Mouse (Mus musculus): ENCODE measurements around the gene Kcnf1. TPM values are rescaled to one million over a fixed set of nuclear protein-coding genes. Genes with fewer than 3 reads are reported as not detected.

Kcnf1 gene
- 0.21 and 0.41 TPM in 2 replicates for polyA plus RNA-seq (2014; fragmentation: Nextera tagmentation; extraction: Ambion mirVana)

- peaks cover 5% of the 10 kb centered on the region for H3K4me1 ChIP-seq (ENCODE audit: control insufficient read depth, insufficient read depth, low read length)
- ATAC-seq (ENCODE audit: insufficient number of reproducible peaks, low FRiP score, low TSS enrichment, low read depth) (peak; percentile 61; the same call in 1 of the 2 replicates), DNase-seq (ENCODE audit: low spot score) (no peak)
- H3K9ac ChIP-seq (ENCODE audit: low read length): peak within 1 kb of the TSS; percentile 59
- H3K4me3 ChIP-seq (ENCODE audit: low read depth, low read length): peak within 1 kb of the TSS; percentile 50
- peaks cover 21% of the 10 kb centered on the region for H3K27me3 ChIP-seq (ENCODE audit: control insufficient read depth, insufficient read depth, low read length)
- peak within 1 kb of the TSS; percentile 98 for H3K4me2 ChIP-seq (ENCODE audit: low read depth, severe bottlenecking)
- no peaks in the 10 kb centered on the region for H3K36me3 ChIP-seq (ENCODE audit: control insufficient read depth, insufficient read depth, low read length)
- WGBS: 17% methylated on average over 4 of the region's 4 CpGs
- H3K27ac ChIP-seq (replicated peaks; ENCODE audit: low read depth, low read length): no peak within 1 kb of the TSS
- no peaks in the 10 kb centered on the region for H3K9me3 ChIP-seq (ENCODE audit: control insufficient read depth, low read length)
These were observed at the start of gene Kcnf1 for GRCm38 (mm10) chr12:17176757-17177092. TSS of gene Kcnf1 (minus strand) at chr12:17176888.

GRCm38 (mm10) chr12:17225012-17225411 is 48.3 kb upstream of the Kcnf1 start:
- no peak overlapping the region for H3K9ac ChIP-seq (ENCODE audit: low read length)
- no peak overlapping the region for H3K4me3 ChIP-seq (ENCODE audit: low read depth, low read length)
- H3K36me3 ChIP-seq (ENCODE audit: control insufficient read depth, insufficient read depth, low read length): no peaks in the 10 kb centered on the region
- no peak overlapping the region for H3K4me2 ChIP-seq (ENCODE audit: low read depth, severe bottlenecking)
- no peaks in the 10 kb centered on the region for H3K27me3 ChIP-seq (ENCODE audit: control insufficient read depth, insufficient read depth, low read length)
- H3K4me1 ChIP-seq (ENCODE audit: control insufficient read depth, insufficient read depth, low read length): no peaks in the 10 kb centered on the region
- 80% methylated on average over 5 of the region's 5 CpGs for WGBS
- ATAC-seq (ENCODE audit: insufficient number of reproducible peaks, low FRiP score, low TSS enrichment, low read depth) (no peak), DNase-seq (ENCODE audit: low spot score) (no peak)
- no peaks in the 10 kb centered on the region for H3K9me3 ChIP-seq (ENCODE audit: control insufficient read depth, low read length)
- no peak overlapping the region for H3K27ac ChIP-seq (replicated peaks; ENCODE audit: low read depth, low read length)

DNA sequence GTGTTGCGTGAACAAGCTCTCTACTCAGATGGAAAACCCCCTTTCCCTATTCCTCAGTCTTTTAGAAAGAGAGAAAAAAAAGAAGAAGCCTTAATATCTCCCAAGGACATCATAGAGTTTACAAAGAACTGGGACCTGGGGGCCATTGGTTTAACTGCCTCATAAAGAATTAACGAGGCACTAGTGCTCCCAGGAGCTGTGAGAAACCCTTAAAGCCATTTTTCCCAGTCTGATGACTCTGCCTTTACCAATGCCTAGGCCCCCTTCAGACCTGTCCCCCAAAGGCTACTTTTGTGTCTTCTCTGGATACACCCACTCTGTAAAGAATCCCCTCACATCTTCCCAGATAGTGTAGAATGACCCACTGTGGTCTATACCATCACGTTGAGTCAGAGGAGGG is 46.4 kb upstream of the Kcnf1 start:
- no peak for ATAC-seq (ENCODE audit: insufficient number of reproducible peaks, low FRiP score, low TSS enrichment, low read depth)
- no peaks in the 10 kb centered on the region for H3K27me3 ChIP-seq (ENCODE audit: control insufficient read depth, insufficient read depth, low read length)
- H3K27ac ChIP-seq (replicated peaks; ENCODE audit: low read depth, low read length): no peak overlapping the region
- no peaks in the 10 kb centered on the region for H3K36me3 ChIP-seq (ENCODE audit: control insufficient read depth, insufficient read depth, low read length)
- no peak overlapping the region for H3K9ac ChIP-seq (ENCODE audit: low read length)
- 43% methylated on average over 3 of the region's 3 CpGs for WGBS
- no peaks in the 10 kb centered on the region for H3K4me1 ChIP-seq (ENCODE audit: control insufficient read depth, insufficient read depth, low read length)
- no peak overlapping the region for H3K4me3 ChIP-seq (ENCODE audit: low read depth, low read length)
- H3K9me3 ChIP-seq (ENCODE audit: control insufficient read depth, low read length): no peaks in the 10 kb centered on the region
- no peak overlapping the region for H3K4me2 ChIP-seq (ENCODE audit: low read depth, severe bottlenecking)
- no peak for DNase-seq (ENCODE audit: low spot score)

- Histone ChIP-seq H3K9me3 (ENCODE audit: control insufficient read depth, low read length) (no peaks in the 10 kb centered on the region), H3K36me3 (ENCODE audit: control insufficient read depth, insufficient read depth, low read length) (no peaks in the 10 kb centered on the region), H3K27me3 (ENCODE audit: control insufficient read depth, insufficient read depth, low read length) (no peaks in the 10 kb centered on the region), H3K4me3 (ENCODE audit: low read depth, low read length) (no peak overlapping the region), H3K27ac (replicated peaks; ENCODE audit: low read depth, low read length) (no peak overlapping the region), H3K9ac (ENCODE audit: low read length) (no peak overlapping the region), H3K4me2 (ENCODE audit: low read depth, severe bottlenecking) (no peak overlapping the region), H3K4me1 (ENCODE audit: control insufficient read depth, insufficient read depth, low read length) (no peaks in the 10 kb centered on the region)
- 46% methylated on average over 5 of the region's 5 CpGs for WGBS
- ATAC-seq (ENCODE audit: insufficient number of reproducible peaks, low FRiP score, low TSS enrichment, low read depth): no peak
- no peak for DNase-seq (ENCODE audit: low spot score)
These were observed 45.3 kb upstream of the Kcnf1 start for GRCm38 (mm10) chr12:17221891-17222428.

DNA sequence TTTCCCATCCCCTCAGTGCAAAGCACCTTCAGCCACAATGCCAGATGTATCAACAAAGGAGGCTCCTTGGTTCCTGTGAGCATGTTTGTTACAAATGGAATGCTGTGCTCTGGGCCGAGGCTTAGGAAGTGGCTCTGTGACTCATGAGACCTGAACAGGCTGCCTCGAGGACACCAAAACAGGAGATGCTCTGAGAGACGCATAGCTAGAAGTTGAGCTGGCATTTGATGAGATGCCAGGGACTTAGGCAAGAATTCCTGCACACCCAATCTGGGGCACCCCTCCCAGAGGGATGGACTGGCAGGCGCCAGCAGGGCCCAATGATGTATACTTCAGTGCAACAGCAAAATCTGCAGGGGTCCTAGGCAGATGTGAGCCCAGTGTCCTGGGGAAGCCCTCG is 43.9 kb upstream of the Kcnf1 start:
- WGBS: 67% methylated on average over 5 of the region's 5 CpGs
- Histone ChIP-seq H3K9me3 (ENCODE audit: control insufficient read depth, low read length) (no peaks in the 10 kb centered on the region), H3K4me1 (ENCODE audit: control insufficient read depth, insufficient read depth, low read length) (no peaks in the 10 kb centered on the region), H3K27me3 (ENCODE audit: control insufficient read depth, insufficient read depth, low read length) (no peaks in the 10 kb centered on the region), H3K27ac (replicated peaks; ENCODE audit: low read depth, low read length) (no peak overlapping the region), H3K36me3 (ENCODE audit: control insufficient read depth, insufficient read depth, low read length) (no peaks in the 10 kb centered on the region), H3K4me2 (ENCODE audit: low read depth, severe bottlenecking) (no peak overlapping the region), H3K4me3 (ENCODE audit: low read depth, low read length) (no peak overlapping the region), H3K9ac (ENCODE audit: low read length) (no peak overlapping the region)
- no peak for ATAC-seq (ENCODE audit: insufficient number of reproducible peaks, low FRiP score, low TSS enrichment, low read depth)
- DNase-seq (ENCODE audit: low spot score): no peak

DNA sequence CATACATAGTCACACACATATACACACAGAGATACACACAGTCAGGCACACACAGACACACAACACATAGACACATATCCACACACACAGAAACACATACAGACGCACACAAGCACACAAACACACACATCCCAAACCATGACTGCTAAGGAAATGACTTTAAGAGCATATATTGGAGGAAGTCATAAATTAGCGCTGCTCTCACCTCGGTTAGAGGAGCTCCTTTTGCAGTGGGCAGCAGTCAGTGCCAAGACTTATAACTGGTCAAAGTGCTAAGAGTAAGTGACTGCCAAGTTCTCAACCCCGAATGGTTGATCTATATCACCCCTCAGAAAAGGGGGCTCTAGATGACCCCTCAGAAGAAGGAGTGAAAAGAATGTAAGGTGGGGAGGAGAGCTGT is 42.4 kb upstream of the Kcnf1 start:
- Histone ChIP-seq H3K9ac (ENCODE audit: low read length) (no peak overlapping the region), H3K4me3 (ENCODE audit: low read depth, low read length) (no peak overlapping the region), H3K27ac (replicated peaks; ENCODE audit: low read depth, low read length) (no peak overlapping the region), H3K4me1 (ENCODE audit: control insufficient read depth, insufficient read depth, low read length) (no peaks in the 10 kb centered on the region), H3K27me3 (ENCODE audit: control insufficient read depth, insufficient read depth, low read length) (no peaks in the 10 kb centered on the region), H3K36me3 (ENCODE audit: control insufficient read depth, insufficient read depth, low read length) (no peaks in the 10 kb centered on the region), H3K9me3 (ENCODE audit: control insufficient read depth, low read length) (no peaks in the 10 kb centered on the region), H3K4me2 (ENCODE audit: low read depth, severe bottlenecking) (no peak overlapping the region)
- DNase-seq (ENCODE audit: low spot score) (no peak), ATAC-seq (ENCODE audit: insufficient number of reproducible peaks, low FRiP score, low TSS enrichment, low read depth) (no peak)
- WGBS: 46% methylated on average over 4 of the region's 4 CpGs

- Histone ChIP-seq H3K27ac (replicated peaks; ENCODE audit: low read depth, low read length) (no peak overlapping the region), H3K36me3 (ENCODE audit: control insufficient read depth, insufficient read depth, low read length) (no peaks in the 10 kb centered on the region), H3K4me2 (ENCODE audit: low read depth, severe bottlenecking) (no peak overlapping the region), H3K9me3 (ENCODE audit: control insufficient read depth, low read length) (no peaks in the 10 kb centered on the region), H3K4me1 (ENCODE audit: control insufficient read depth, insufficient read depth, low read length) (no peaks in the 10 kb centered on the region), H3K27me3 (ENCODE audit: control insufficient read depth, insufficient read depth, low read length) (no peaks in the 10 kb centered on the region), H3K4me3 (ENCODE audit: low read depth, low read length) (no peak overlapping the region), H3K9ac (ENCODE audit: low read length) (no peak overlapping the region)
- WGBS: 61% methylated on average over 8 of the region's 8 CpGs
- ATAC-seq (ENCODE audit: insufficient number of reproducible peaks, low FRiP score, low TSS enrichment, low read depth) (no peak), DNase-seq (ENCODE audit: low spot score) (no peak)
These were observed 41.7 kb upstream of the Kcnf1 start for GRCm38 (mm10) chr12:17218390-17218789.

GRCm38 (mm10) chr12:17215751-17216150 is 39.1 kb upstream of the Kcnf1 start:
- no peaks in the 10 kb centered on the region for H3K36me3 ChIP-seq (ENCODE audit: control insufficient read depth, insufficient read depth, low read length)
- no peak overlapping the region for H3K27ac ChIP-seq (replicated peaks; ENCODE audit: low read depth, low read length)
- H3K4me2 ChIP-seq (ENCODE audit: low read depth, severe bottlenecking): no peak overlapping the region
- ATAC-seq (ENCODE audit: insufficient number of reproducible peaks, low FRiP score, low TSS enrichment, low read depth): no peak
- H3K27me3 ChIP-seq (ENCODE audit: control insufficient read depth, insufficient read depth, low read length): no peaks in the 10 kb centered on the region
- H3K9ac ChIP-seq (ENCODE audit: low read length): no peak overlapping the region
- no peak for DNase-seq (ENCODE audit: low spot score)
- H3K9me3 ChIP-seq (ENCODE audit: control insufficient read depth, low read length): no peaks in the 10 kb centered on the region
- H3K4me1 ChIP-seq (ENCODE audit: control insufficient read depth, insufficient read depth, low read length): no peaks in the 10 kb centered on the region
- no peak overlapping the region for H3K4me3 ChIP-seq (ENCODE audit: low read depth, low read length)
- 93% methylated on average over 7 of the region's 7 CpGs for WGBS
